Mouse (Mus musculus): ENCODE results near the gene Trpd52l3. TPM values are rescaled to one million over a fixed set of nuclear protein-coding genes. Genes with fewer than 3 reads are reported as not detected.

Gene Trpd52l3
- total RNA-seq, 2 experiments from 2014 or later, result not detected

- DNase-seq, result peak; percentile 95
Measured at GRCm38 (mm10) chr19:30029894-30030635, 26.5 kb downstream of the Trpd52l3 start, which contains the start of gene Uhrf2. Gene Uhrf2, plus strand, starts transcription at chr19:30030513.

GRCm38 (mm10) chr19:30030636-30031467 lies 27.3 kb downstream of the Trpd52l3 start:
- no peak for DNase-seq

GRCm38 (mm10) chr19:30031468-30031931 lies 27.9 kb downstream of the Trpd52l3 start:
- no peak for DNase-seq

GRCm38 (mm10) chr19:30032206-30032605 lies 28.6 kb downstream of the Trpd52l3 start:
- DNase-seq, result no peak

GRCm38 (mm10) chr19:30035361-30035760 lies 31.8 kb downstream of the Trpd52l3 start:
- DNase-seq, result no peak

- no peak for DNase-seq
Measured at GRCm38 (mm10) chr19:30043691-30044090, 40.1 kb downstream of the Trpd52l3 start.

- no peak for DNase-seq
Measured at GRCm38 (mm10) chr19:30044630-30045029, 41.0 kb downstream of the Trpd52l3 start.

GRCm38 (mm10) chr19:30045857-30046256 lies 42.3 kb downstream of the Trpd52l3 start:
- no peak for DNase-seq

- DNase-seq, result no peak
Measured at GRCm38 (mm10) chr19:30050584-30050983, 47.0 kb downstream of the Trpd52l3 start.

GRCm38 (mm10) chr19:30051479-30051878 lies 47.9 kb downstream of the Trpd52l3 start:
- DNase-seq, result no peak

- DNase-seq, result no peak
Measured at GRCm38 (mm10) chr19:30054218-30054617, 50.6 kb downstream of the Trpd52l3 start.

Other genes starting within 250 kb of the Trpd52l3 start
- 10 to 100 TPM in 1 of 2 experiments, 1 to 10 TPM in 1; 9.7 to 11.0 TPM for gene 9930021J03Rik, start 197.8 kb upstream of the Trpd52l3 start, total RNA-seq (2021)
- 1 to 10 TPM; 8.0 to 8.1 TPM for gene Ranbp6, start 190.8 kb upstream of the Trpd52l3 start, total RNA-seq (2021)
- gene Il33, start 78.7 kb upstream of the Trpd52l3 start, total RNA-seq (2021), result 1 to 10 TPM; 3.3 to 5.6 TPM
- 10 to 100 TPM; 13.3 to 14.3 TPM for gene Uhrf2, start 26.7 kb downstream of the Trpd52l3 start, total RNA-seq (2021)
- gene Gldc, start 171.6 kb downstream of the Trpd52l3 start, total RNA-seq (2021), result under 1 TPM in 1 of 2 experiments, not detected in 1; 0.11 TPM
- gene Mbl2, start 229.2 kb downstream of the Trpd52l3 start, total RNA-seq (2021), result not detected